Mouse (Mus musculus) C2C12 (cell line): ENCODE results near the gene C2cd3.

Experiments
- CTCF ChIP-seq: IDR thresholded peaks from one replicate; pipeline ENCODE4 v1.5.1; 2011; ENCODE audit not compliant: control insufficient read depth, insufficient read depth, insufficient read length
- MAX ChIP-seq: IDR thresholded peaks from one replicate; pipeline ENCODE4 v1.6.1; 2011; ENCODE audit warnings: mild to moderate bottlenecking, control low read depth
- MYOD1 ChIP-seq: IDR thresholded peaks from one replicate; pipeline ENCODE4 v1.6.1; 2011; ENCODE audit warnings: low read depth; ENCODE audit not compliant: control insufficient read depth, insufficient read length

DNA sequence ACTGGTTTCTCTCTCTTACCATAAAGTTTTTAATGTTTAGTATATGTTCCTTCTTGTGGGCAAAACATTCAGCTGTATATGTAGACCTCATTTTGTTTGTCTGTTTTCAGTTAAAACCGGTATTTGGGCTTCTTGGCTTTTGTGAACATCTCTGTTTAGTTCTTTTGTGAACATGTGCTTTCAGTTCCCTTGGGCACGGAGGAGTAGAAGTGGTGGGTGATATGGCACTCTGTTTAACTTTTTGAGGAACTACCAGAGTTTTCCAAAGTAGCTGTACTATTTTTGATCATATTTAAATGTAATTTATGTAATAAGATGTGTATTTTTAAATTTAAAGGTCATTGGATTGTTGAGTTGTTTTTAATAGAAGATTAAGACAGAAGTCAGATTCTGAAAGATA, 11.2 kb downstream of the C2cd3 start:
- TF ChIP-seq CTCF (no peak), MAX (no peak), MYOD1 (no peak)
